Mouse (Mus musculus) cerebellum, adult 2 months (tissue): ENCODE measurements at regions not wholly inside any gene's neighbourhood (a gene's known extent, or its start where the extent isn't known, plus 50 kb on each side); places are given as distances from the start of the nearest gene placed in this dataset.

Experiments used
- CTCF ChIP-seq: fragments of 200-500 bp; IDR thresholded peaks from 2 replicates; pipeline ENCODE4 v1.5.1; 2011; ENCODE audit warnings: low read depth, mild to moderate bottlenecking, control low read depth, low read length, moderate library complexity, borderline replicate concordance; ENCODE audit not compliant: insufficient read depth
- POLR2A ChIP-seq: fragments of 200-500 bp; IDR thresholded peaks from 2 replicates; pipeline ENCODE4 v1.6.1; 2011; ENCODE audit warnings: low read length, control low read depth, borderline replicate concordance; ENCODE audit not compliant: insufficient read depth

GRCm38 (mm10) chr2:133327653-133328052, 224.3 kb upstream of the Bmp2 start:
- TF ChIP-seq CTCF (no peak), POLR2A (no peak)
